Comparison of ENCODE assay signal across 13 mouse cellular contexts in genomic region chr4:151471886-151472285, GRCm38 (mm10).
"Had no signal": no experiment of that assay in that cellular context is flagged by ENCODE, and none has a peak within 500 bp of the region (broad histone marks: within the 10 kb centered on the region; RNA-seq: fewer than 3 reads in every experiment).

No protein-coding gene starts in this region.

- DNase-seq: kidney, adult 9 months; kidney, postnatal 36 days; left cerebral cortex, postnatal 4 days; lung, adult 18-20 months; right cerebral cortex, adult 18-20 months; right cerebral cortex, postnatal 25 days; spleen, adult 18-20 months; thymus, adult 18-20 months; thymus, postnatal 14 days had no signal

- H3K27ac ChIP-seq: kidney, postnatal 0 days; limb, embryonic 13.5 days; liver, embryonic 14.5 days; midbrain, embryonic 12.5 days had no signal

- H3K4me3 ChIP-seq: limb, embryonic 13.5 days; midbrain, embryonic 12.5 days had no signal
